Mouse (Mus musculus): Measurements from ENCODE around the gene Uckl1.
A peak's percentile ranks its signal among the peaks of the same experiment; 100 is the strongest.

The Uckl1 gene

DNA sequence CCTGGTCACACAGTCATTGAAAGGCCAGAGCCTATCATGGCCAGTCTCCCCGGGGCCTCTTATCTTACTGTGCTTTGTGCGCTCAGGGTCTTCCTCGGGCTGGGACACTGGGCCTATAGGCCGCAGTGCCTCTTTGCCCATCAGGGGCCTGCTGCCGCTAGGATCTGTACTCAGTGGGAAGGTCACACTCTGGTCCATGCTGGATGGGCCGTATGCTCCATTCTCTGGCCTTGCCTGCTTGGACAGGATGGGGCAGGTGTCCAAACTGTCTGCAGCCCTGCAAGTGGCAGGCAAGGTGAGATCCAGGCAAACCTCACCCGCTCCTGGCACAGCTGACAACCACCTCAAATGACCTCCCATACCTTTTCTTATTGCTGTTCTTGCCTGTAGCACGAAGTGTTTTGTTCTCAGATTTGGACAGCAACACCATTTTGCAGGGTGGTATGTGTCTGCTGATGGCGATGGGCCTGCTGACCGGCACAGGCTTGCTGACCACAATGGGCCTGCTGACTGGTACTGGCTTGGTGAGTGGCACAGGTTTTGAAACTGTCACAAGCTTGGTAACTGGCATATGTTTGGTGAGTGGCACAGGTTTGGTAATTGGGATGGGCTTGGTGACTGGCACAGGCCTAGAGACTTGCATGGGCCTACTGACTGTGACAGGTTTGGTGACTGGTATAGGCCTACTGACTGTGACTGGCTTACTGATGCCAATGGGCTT, 4.5 kb upstream of the Uckl1 start:
- DNase-seq: no peak

GRCm38 (mm10) chr2:181588229-181588780, 3.6 kb upstream of the Uckl1 start:
- no peak for DNase-seq

- no peak for DNase-seq
Observed at GRCm38 (mm10) chr2:181587796-181588195, 3.1 kb upstream of the Uckl1 start.

- DNase-seq: no peak
Observed at GRCm38 (mm10) chr2:181586124-181586523, 1.4 kb upstream of the Uckl1 start.

GRCm38 (mm10) chr2:181585506-181585905, 814 bp upstream of the Uckl1 start:
- DNase-seq: no peak

GRCm38 (mm10) chr2:181583460-181584257, 1.0 kb downstream of the Uckl1 start:
- no peak for DNase-seq

GRCm38 (mm10) chr2:181582939-181583338, 1.8 kb downstream of the Uckl1 start:
- no peak for DNase-seq

- peak in 1 of 2 experiments; percentile 10 for DNase-seq
Observed at GRCm38 (mm10) chr2:181582358-181582757, 2.3 kb downstream of the Uckl1 start.

DNA sequence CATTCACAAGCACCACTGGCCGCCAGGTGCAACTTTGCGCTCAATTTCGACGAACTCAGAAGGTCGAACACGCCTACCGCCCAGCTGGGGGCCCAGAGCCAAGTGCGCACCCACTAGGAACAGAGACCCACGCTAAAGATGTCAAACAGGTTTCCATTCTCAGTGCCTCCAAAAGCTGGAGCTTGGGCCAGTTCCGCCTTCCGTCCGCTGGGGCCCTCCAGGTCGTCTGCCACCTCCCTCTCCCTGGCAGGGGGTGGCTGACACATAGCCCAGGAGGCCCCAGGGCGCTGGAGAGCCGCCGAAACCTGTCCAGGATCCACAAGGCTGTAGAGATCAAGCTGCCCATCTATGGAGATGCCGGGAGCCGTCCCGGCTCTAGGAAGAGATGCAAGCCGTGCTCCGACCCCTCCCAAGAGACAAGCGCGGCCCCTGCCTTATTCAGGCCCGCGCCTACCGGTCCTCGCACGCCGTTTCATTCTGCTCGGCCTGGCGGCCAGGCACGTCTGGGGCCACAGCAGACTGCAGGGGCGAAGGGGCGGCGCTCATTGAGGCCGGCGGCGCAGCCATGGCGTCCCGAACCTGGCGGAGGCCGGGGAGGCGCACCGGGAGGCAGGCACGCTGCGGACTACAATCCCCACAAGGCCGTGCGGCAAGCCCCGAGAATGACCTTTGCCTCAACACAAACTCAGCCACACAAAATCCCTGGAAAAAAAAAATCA, 3.1 kb downstream of the Uckl1 start:
- DNase-seq: peak; percentile 85 to 87

GRCm38 (mm10) chr2:181581016-181581401, 3.7 kb downstream of the Uckl1 start:
- DNase-seq: peak; percentile 81 to 83

GRCm38 (mm10) chr2:181580131-181580772, 4.4 kb downstream of the Uckl1 start:
- DNase-seq: peak in 1 of 2 experiments; percentile 3

DNA sequence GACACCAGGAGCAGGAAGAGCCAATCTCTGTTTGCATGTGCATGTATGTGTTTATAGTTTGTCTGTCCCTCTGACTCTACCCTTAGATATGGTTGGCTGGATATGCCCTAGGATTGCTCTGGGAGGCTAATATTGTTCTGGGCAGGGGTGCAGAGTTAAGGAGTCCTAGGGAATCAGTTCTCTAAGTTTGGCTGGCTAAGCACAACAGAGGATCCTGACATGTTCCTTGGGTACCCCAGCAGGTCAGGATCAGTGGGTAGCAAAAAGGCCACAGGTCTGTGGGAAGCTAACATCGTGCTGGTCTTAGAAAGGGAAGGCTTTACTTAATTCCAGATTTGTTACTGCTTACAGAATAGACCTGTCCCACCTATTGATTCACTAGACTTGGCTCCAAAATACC, 5.0 kb downstream of the Uckl1 start:
- DNase-seq: no peak

GRCm38 (mm10) chr2:181578790-181579618, 5.7 kb downstream of the Uckl1 start:
- peak; percentile 6 to 13 for DNase-seq

DNA sequence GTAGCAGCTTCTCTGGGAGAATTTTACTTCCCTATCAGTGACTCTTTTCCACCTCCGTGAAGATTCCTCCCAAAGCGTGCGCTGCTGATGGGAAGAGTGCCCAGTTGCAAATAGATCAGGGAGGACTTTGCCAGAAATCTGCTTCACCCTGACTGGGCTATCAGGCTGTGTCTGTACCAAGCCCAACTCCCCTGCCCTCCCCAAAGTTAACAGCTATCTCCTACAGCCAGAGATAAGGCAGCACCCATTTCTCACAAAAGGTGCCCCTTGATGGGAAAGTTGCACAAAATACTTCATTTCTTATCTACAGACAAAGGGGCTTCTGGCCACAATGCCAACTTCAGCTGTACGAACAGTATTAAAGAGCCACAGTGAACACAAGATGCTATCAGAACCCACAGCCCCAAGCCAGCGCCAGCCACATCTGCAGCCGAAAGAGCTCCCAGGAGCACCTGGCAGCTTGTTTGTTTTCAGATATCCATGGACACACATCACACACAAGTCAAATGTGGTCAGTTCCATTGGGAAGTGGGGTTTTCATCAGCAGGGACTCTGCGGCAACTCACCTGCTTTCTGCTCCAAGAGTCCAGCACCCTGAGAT, 6.6 kb downstream of the Uckl1 start:
- DNase-seq: peak; percentile 47 to 49

- DNase-seq: peak; percentile 3 to 12
Observed at GRCm38 (mm10) chr2:181577126-181577525, 7.6 kb downstream of the Uckl1 start.

DNA sequence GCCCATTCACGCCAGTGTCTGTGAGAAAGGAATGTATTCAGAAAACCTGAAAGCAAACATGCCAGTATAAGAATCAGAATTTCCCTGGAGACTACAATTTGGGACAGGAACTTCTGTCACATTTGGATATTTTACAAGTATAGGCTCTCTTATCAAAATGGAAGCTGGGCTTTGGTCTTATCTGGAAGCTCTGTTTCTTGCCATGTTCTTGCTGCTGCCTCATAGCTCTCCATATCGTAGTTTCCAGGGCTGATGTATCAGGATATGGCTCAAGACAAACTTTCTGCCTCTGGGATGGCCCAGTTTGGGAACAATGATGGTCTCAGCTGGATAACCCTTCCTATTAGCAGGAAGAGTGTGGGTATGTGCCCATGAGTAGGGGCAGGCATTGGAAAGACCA, 8.1 kb downstream of the Uckl1 start:
- peak in 1 of 2 experiments; percentile 0 for DNase-seq

GRCm38 (mm10) chr2:181574921-181575545, 9.7 kb downstream of the Uckl1 start:
- no peak for DNase-seq

- DNase-seq: peak in 1 of 2 experiments; percentile 3
Observed at GRCm38 (mm10) chr2:181573961-181574360, 10.7 kb downstream of the Uckl1 start.

DNA sequence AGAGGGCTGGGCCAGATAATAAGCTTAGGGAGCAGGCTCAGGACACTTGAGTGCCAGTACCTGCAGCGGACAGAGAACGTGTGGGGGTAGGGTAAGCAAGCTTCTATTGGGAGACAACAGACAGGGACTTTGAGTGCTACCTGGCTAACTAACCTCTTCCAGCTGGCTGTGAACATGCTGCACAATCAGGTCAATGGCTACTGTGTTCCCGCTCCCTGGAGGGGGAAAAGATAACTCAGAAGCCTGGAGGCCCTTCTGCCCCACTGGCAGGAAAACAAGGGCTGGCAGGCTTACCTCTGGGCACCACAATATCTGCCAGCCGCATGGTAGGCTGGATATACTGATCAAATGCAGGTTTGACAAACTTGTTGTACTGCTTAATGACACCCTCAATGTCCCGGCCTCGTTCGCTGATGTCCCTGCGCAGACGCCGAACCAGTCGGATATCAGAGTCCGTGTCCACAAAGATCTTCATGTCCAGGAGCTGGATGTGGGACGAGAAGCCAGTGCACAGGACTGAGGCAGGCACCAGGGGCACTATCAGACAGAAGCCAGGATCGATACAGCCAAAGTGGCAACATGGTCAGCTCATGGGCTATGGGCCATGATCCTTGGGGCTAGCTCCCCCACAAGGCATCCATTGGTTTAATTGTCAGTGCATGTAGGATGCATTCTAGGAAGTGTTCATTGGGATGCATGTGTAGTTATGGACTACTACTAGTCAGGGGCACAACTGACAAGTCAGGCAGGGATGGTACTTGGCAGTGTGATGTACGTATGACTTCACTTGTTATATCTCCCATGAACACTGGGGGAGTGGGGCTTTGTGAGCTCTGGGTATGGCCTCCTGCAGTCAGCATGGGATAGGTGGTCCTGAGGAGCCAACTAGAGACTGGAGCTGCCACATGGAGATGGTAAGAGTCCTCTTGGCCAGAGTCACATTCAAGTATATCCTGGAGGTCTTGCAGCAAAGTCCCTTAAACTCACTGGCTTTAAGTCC, 11.5 kb downstream of the Uckl1 start:
- peak; percentile 52 to 59 for DNase-seq

All from cerebellum, postnatal 36 days (tissue).